Mouse (Mus musculus): ENCODE data around the gene Grip1. TPM values are rescaled to one million over a fixed set of nuclear protein-coding genes. Genes with fewer than 3 reads are reported as not detected.
A peak's percentile ranks its signal among the peaks of the same experiment; 100 is the strongest.

The Grip1 gene
- polyA plus RNA-seq, 1 experiment from 2014 or later = 18.5 TPM

DNA sequence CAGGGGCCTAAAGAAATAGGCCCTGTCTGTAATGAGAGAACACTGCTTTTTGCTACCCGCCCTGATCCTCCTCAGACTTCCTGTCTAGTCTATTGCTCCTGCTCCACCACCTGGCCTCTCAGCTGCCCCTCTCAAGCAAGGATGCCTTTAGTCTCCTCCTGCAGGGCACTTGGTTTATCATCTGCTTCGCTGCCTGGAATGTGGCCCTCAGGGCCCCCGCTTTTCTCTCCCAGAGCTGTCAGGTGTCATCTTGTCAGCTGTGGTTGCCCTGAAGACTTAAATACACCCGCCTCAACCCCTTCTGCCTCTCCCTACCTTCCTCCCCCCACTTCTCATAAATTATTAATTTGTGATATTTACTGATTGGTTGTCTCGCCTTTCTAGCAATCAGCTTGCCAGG is 190.7 kb downstream of the Grip1 start:
- WGBS = 38% methylated on average over 5 of the region's 5 CpGs
- Histone ChIP-seq H3K27me3 (ENCODE audit: control insufficient read depth, insufficient read depth, low read length) (no peaks in the 10 kb centered on the region), H3K36me3 (replicated peaks; ENCODE audit: control insufficient read depth, insufficient read depth) (no peaks in the 10 kb centered on the region), H3K9ac (no peak overlapping the region), H3K4me2 (replicated peaks) (no peak overlapping the region), H3K4me1 (replicated peaks; ENCODE audit: control insufficient read depth, insufficient read depth, low read length) (peaks cover 8% of the 10 kb centered on the region; the same call in 1 of the 2 replicates), H3K27ac (no peak overlapping the region), H3K9me3 (ENCODE audit: control insufficient read depth, low read length) (no peaks in the 10 kb centered on the region), H3K4me3 (replicated peaks; ENCODE audit: low read length) (no peak overlapping the region)
- ATAC-seq (ENCODE audit: low FRiP score) (no peak), DNase-seq (ENCODE audit: low spot score) (no peak)

DNA sequence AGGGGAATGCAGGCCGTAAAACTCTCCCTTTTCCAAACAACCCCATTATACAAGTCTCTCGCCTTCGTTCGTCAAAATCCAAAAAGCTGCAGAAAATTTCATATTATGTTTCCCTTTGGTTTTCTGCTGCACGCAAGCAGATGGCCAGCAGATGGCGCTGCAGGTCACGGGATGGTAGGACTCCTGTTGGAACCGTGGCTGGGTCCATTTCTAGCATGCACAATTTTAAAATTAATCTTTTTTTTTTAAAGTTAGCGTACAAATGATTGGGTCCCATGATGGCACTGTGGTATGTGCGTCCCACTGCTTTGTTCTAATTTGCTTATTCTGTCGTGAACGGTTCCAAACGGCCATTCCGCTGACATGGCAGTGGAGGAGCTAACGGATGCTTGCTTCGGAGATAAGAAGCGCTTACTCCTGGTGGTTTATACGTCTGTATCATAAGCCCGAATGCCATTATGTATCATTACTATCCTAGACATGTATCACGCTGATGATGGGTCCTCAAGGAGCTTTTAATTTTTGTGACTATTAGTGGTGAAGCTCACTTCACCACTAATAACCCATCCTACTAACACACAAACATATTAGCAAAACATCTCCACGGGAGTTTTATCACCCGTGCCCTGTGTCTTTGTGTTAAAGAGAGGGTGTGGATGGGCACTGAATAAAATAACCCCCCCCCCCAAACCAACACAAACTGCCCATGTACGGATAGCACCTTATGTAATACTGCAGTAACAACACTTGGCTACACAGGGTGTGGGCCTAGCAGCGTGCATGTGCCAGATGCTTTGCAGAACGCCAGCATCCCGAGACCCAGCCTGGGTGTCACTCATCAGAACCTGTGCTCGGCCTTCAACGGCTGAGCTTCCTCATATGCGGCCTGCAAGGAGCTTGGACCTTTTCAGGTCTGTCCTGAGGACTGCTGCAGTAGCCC is 193.1 kb downstream of the Grip1 start:
- no peak overlapping the region for H3K4me3 ChIP-seq (replicated peaks; ENCODE audit: low read length)
- peak; percentile 85 for DNase-seq (ENCODE audit: low spot score)
- 58% methylated on average over 29 of the region's 29 CpGs for WGBS
- peak; percentile 31; the same call in 1 of the 2 replicates for ATAC-seq (ENCODE audit: low FRiP score)
- no peaks in the 10 kb centered on the region for H3K9me3 ChIP-seq (ENCODE audit: control insufficient read depth, low read length)
- no peak overlapping the region for H3K9ac ChIP-seq
- H3K27me3 ChIP-seq (ENCODE audit: control insufficient read depth, insufficient read depth, low read length) = no peaks in the 10 kb centered on the region
- H3K4me1 ChIP-seq (replicated peaks; ENCODE audit: control insufficient read depth, insufficient read depth, low read length) = peaks cover 8% of the 10 kb centered on the region; the same call in 1 of the 2 replicates
- H3K4me2 ChIP-seq (replicated peaks) = no peak overlapping the region
- no peak overlapping the region for H3K27ac ChIP-seq
- H3K36me3 ChIP-seq (replicated peaks; ENCODE audit: control insufficient read depth, insufficient read depth) = no peaks in the 10 kb centered on the region

DNA sequence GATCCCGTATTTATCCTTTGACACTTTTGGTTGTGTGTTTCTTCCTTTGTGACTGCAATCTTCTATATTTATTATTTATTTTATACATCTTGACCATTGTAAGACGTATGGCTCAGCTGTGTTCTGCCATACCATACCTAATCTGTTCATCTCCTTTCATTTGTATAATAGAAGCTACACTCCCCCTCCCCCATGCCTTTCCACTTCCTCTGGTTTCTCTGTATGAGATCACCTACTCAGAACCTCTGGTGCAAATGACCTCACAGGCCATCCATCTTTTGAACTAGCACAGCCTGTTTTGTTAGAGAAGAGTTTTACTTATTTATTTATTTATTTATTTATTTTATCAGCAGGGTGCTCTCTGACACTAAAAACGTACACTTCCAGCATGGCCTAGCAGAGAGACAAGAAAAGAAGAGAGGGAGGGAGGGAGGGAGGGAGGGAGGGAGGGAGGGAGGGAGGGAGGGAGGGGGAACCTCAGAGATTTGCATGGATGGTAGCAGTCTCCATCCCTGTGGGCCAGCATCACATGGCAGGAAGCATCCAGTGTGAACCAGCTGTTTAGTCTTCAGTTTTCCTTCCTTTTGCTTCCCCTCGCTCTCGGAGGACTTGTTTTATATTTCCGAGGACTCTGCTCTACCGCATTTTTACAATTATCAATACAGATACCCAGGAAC is 207.2 kb downstream of the Grip1 start:
- no peaks in the 10 kb centered on the region for H3K27me3 ChIP-seq (ENCODE audit: control insufficient read depth, insufficient read depth, low read length)
- no peaks in the 10 kb centered on the region; the same call in 1 of the 2 replicates for H3K4me1 ChIP-seq (replicated peaks; ENCODE audit: control insufficient read depth, insufficient read depth, low read length)
- no peaks in the 10 kb centered on the region for H3K36me3 ChIP-seq (replicated peaks; ENCODE audit: control insufficient read depth, insufficient read depth)
- ATAC-seq (ENCODE audit: low FRiP score) (no peak), DNase-seq (ENCODE audit: low spot score) (no peak)
- 53% methylated on average over 7 of the region's 7 CpGs for WGBS
- H3K27ac ChIP-seq = no peak overlapping the region
- no peak overlapping the region for H3K4me3 ChIP-seq (replicated peaks; ENCODE audit: low read length)
- no peak overlapping the region for H3K9ac ChIP-seq
- peaks cover 9% of the 10 kb centered on the region for H3K9me3 ChIP-seq (ENCODE audit: control insufficient read depth, low read length)
- H3K4me2 ChIP-seq (replicated peaks) = no peak overlapping the region

DNA sequence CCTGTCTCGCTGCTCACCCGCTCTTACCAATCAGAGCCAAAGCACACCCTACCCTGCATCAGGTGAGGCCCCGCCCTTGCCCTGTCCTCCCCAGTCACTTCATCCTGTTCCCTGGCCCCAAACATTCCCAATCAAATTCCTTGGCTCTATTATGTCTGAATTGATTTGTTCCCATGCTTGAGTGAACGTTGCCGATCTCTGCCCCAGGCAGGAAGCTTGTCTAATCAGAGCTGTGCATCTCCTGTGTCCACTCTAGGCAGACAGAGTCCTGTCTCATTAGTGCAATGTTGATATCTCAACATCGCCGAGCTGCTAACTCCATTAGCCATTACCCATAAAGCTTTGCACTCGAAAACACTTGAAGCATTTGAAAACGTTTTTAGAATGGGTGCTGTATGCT is 210.0 kb downstream of the Grip1 start:
- Histone ChIP-seq H3K27me3 (ENCODE audit: control insufficient read depth, insufficient read depth, low read length) (no peaks in the 10 kb centered on the region), H3K4me2 (replicated peaks) (no peak overlapping the region), H3K36me3 (replicated peaks; ENCODE audit: control insufficient read depth, insufficient read depth) (no peaks in the 10 kb centered on the region), H3K9me3 (ENCODE audit: control insufficient read depth, low read length) (no peaks in the 10 kb centered on the region), H3K9ac (no peak overlapping the region), H3K4me3 (replicated peaks; ENCODE audit: low read length) (no peak overlapping the region), H3K4me1 (replicated peaks; ENCODE audit: control insufficient read depth, insufficient read depth, low read length) (no peaks in the 10 kb centered on the region; the same call in 1 of the 2 replicates), H3K27ac (no peak overlapping the region)
- DNase-seq (ENCODE audit: low spot score) (no peak), ATAC-seq (ENCODE audit: low FRiP score) (no peak)
- whole genome bisulfite sequencing = 71% methylated on average over 9 of the region's 9 CpGs

DNA sequence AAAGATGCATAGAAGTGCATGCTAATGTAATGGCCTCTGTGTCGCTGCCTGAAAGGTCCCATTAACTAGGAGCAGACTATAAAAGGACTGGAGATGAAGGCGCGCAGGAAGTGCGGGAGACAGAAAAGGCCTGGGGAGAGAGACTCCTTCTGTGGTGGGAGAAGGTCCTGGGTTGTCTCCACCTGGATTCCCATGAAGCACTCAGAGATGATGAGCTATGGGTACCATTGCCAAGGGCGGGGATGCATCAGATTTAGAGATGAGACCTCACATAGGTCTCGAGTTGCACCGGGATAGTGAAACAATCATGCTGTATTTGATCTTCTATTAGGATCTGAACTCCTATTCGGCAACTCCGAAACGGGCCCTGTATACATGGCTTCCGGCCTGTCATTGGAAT is 212.8 kb downstream of the Grip1 start:
- no peaks in the 10 kb centered on the region for H3K4me1 ChIP-seq (replicated peaks; ENCODE audit: control insufficient read depth, insufficient read depth, low read length)
- 84% methylated on average over 11 of the region's 11 CpGs for WGBS
- no peak for DNase-seq (ENCODE audit: low spot score)

DNA sequence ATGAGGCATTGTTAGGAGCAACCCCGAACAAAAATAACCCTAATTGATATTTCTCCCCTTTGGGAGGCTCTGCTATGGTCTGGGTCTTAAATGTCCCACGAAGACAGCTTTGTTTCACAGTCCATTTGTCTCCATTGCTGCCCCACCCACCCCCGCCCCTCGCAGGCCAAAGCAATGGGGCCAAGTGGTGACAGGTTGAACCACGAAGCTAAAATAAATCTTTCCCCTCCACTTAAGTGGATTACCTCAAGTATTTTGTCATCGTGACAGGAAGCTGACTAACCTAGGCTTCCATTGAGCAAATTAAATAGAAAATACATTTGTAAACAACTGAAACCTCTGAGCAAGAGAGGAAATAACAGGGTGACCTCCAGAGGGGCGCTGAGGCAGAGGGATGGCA is 216.8 kb downstream of the Grip1 start:
- DNase-seq (ENCODE audit: low spot score) (no peak), ATAC-seq (ENCODE audit: low FRiP score) (no peak)
- no peaks in the 10 kb centered on the region for H3K27me3 ChIP-seq (ENCODE audit: control insufficient read depth, insufficient read depth, low read length)
- no peaks in the 10 kb centered on the region for H3K36me3 ChIP-seq (replicated peaks; ENCODE audit: control insufficient read depth, insufficient read depth)
- no peaks in the 10 kb centered on the region for H3K9me3 ChIP-seq (ENCODE audit: control insufficient read depth, low read length)
- H3K9ac ChIP-seq = no peak overlapping the region
- no peaks in the 10 kb centered on the region for H3K4me1 ChIP-seq (replicated peaks; ENCODE audit: control insufficient read depth, insufficient read depth, low read length)
- no peak overlapping the region for H3K4me2 ChIP-seq (replicated peaks)
- no peak overlapping the region for H3K27ac ChIP-seq
- H3K4me3 ChIP-seq (replicated peaks; ENCODE audit: low read length) = no peak overlapping the region
- WGBS = 45% methylated on average over 7 of the region's 7 CpGs

More for the DNA sequence above, 212.8 kb downstream of the Grip1 start:
- no peak overlapping the region for H3K9ac ChIP-seq
- ATAC-seq (ENCODE audit: low FRiP score) = no peak
- no peak overlapping the region for H3K4me3 ChIP-seq (replicated peaks; ENCODE audit: low read length)
- no peak overlapping the region for H3K4me2 ChIP-seq (replicated peaks)
- no peaks in the 10 kb centered on the region for H3K9me3 ChIP-seq (ENCODE audit: control insufficient read depth, low read length)
- no peaks in the 10 kb centered on the region for H3K36me3 ChIP-seq (replicated peaks; ENCODE audit: control insufficient read depth, insufficient read depth)
- H3K27me3 ChIP-seq (ENCODE audit: control insufficient read depth, insufficient read depth, low read length) = no peaks in the 10 kb centered on the region
- H3K27ac ChIP-seq = no peak overlapping the region

DNA sequence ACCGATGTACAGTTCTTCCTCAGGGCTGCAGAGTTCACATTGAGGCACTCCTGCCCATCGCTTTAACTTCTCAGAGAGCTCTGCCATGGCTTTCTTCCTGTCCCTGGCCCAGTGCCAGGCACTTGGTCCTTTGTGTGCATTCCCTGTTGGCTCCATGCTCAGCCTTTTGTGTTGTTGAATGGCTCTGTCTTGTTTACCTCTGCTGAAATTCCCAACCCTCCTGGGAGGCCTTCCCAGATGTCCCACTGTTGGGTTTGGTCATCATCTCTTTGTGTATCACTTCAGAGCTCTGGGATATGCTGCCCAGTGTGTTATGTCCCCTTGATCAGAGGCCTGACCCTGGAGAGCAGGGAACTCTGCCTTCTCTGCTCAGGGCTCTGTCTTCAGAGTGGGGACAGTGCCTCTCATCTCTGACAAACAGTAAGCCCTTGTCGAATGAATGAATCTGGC is 230.8 kb downstream of the Grip1 start:
- Histone ChIP-seq H3K4me2 (replicated peaks) (no peak overlapping the region), H3K9me3 (ENCODE audit: control insufficient read depth, low read length) (no peaks in the 10 kb centered on the region), H3K9ac (no peak overlapping the region), H3K36me3 (replicated peaks; ENCODE audit: control insufficient read depth, insufficient read depth) (no peaks in the 10 kb centered on the region), H3K4me1 (replicated peaks; ENCODE audit: control insufficient read depth, insufficient read depth, low read length) (peaks cover 17% of the 10 kb centered on the region), H3K4me3 (replicated peaks; ENCODE audit: low read length) (no peak overlapping the region), H3K27me3 (ENCODE audit: control insufficient read depth, insufficient read depth, low read length) (no peaks in the 10 kb centered on the region), H3K27ac (peak overlapping the region; percentile 52; the same call in 1 of the 2 replicates)
- 20% methylated on average over 3 of the region's 3 CpGs for WGBS
- ATAC-seq (ENCODE audit: low FRiP score) (peak; percentile 64; the same call in 1 of the 2 replicates), DNase-seq (ENCODE audit: low spot score) (peak; percentile 48)

DNA sequence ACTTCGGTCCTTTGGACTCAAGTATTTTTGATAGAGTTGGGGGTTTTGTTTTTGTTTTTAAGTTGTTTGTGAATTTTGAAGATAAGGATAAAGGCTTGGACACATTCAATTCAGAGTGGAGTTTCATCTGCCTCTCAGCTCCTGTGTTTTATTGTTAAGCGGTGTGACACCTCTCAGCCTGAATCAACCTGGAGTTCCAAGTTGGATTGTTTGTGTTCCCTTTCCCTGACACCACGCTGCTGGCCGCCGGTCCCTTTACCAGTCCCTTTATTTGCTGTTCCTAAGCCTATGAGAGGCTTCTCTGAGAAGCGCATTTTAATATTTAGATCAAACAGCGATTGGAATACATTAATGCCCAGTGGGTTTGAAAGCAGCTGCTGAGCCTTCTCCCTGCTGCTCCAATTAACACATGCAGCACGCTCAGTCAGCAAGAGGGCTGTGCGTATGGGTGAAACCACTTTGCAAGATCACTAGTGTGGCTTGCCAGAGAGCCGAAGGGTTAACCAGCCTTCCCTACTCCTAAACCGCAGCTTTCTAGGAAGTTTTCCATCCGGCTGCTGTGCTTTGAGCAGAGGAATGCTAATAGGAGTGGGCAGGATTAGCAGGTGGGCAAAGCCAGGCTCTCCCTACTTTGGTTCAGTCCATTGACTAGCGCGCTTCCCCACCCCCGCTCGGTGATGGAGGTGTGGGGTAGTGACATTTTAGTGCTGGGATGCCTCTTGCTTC is 237.9 kb downstream of the Grip1 start:
- peak overlapping the region; percentile 41 for H3K4me3 ChIP-seq (replicated peaks; ENCODE audit: low read length)
- ATAC-seq (ENCODE audit: low FRiP score) (peak; percentile 81), DNase-seq (ENCODE audit: low spot score) (peak; percentile 63)
- peak overlapping the region; percentile 80 for H3K4me2 ChIP-seq (replicated peaks)
- 1% methylated on average over 16 of the region's 16 CpGs for WGBS
- peak overlapping the region; percentile 62 for H3K27ac ChIP-seq
- H3K9ac ChIP-seq = peak overlapping the region; percentile 50; the same call in 1 of the 2 replicates
- no peaks in the 10 kb centered on the region for H3K27me3 ChIP-seq (ENCODE audit: control insufficient read depth, insufficient read depth, low read length)
- H3K4me1 ChIP-seq (replicated peaks; ENCODE audit: control insufficient read depth, insufficient read depth, low read length) = peaks cover 36% of the 10 kb centered on the region
- H3K9me3 ChIP-seq (ENCODE audit: control insufficient read depth, low read length) = no peaks in the 10 kb centered on the region
- H3K36me3 ChIP-seq (replicated peaks; ENCODE audit: control insufficient read depth, insufficient read depth) = no peaks in the 10 kb centered on the region

Measured in hindbrain, embryonic 14.5 days (tissue).